Mouse (Mus musculus): ENCODE measurements at regions not wholly inside any gene's neighbourhood (a gene's known extent, or its start where the extent isn't known, plus 50 kb on each side); places are given as distances from the start of the nearest gene placed in this dataset.

GRCm38 (mm10) chr4:68179551-68179950 is 774.6 kb downstream of the Brinp1 start:
- peak in 1 of 2 experiments; percentile 11 for DNase-seq

- no peak for DNase-seq
Measured at GRCm38 (mm10) chr4:68156499-68156898, 797.7 kb downstream of the Brinp1 start.

GRCm38 (mm10) chr4:68148483-68149069 is 805.6 kb downstream of the Brinp1 start:
- DNase-seq, result no peak

DNA sequence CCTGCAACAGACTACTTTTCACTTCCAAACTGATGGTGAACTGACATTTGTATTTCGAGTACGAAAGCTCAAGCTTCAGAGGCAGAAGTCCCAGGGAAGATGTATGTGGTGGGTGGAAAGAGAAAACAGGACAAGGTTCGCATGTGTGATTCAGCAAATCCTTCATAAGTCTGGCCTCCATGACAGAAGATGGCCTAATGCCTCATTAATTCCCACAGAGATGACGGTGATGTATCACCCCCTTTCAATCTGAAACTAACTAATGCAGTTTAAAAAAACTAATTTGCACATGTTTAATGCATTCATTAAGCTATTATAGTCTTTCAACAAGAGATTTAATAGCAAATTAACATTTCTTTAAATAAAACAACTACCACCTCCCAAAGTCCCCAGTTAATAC is 826.1 kb downstream of the Brinp1 start:
- no peak for DNase-seq

DNA sequence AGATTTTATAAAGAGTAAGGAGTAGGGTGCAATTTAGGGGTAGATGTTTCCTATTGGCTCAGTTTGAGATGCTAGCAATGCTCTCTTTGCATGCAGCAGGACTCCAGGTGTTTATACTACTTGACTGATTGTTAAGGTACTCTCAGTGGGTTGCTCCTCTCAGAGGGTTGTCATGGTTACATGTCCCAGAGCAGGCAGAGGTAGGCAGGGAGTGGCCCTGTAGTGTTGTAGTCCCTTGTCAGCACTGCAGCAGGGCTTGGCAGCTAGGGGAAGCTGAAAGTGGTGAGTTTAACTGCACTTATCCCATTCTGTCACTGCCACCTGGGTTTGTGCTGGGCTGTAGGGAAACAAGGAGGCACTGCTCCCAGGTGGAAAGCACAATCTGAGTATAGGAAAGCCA is 839.7 kb downstream of the Brinp1 start:
- no peak for DNase-seq

GRCm38 (mm10) chr4:68085255-68085654 is 868.9 kb downstream of the Brinp1 start:
- DNase-seq, result no peak

DNA sequence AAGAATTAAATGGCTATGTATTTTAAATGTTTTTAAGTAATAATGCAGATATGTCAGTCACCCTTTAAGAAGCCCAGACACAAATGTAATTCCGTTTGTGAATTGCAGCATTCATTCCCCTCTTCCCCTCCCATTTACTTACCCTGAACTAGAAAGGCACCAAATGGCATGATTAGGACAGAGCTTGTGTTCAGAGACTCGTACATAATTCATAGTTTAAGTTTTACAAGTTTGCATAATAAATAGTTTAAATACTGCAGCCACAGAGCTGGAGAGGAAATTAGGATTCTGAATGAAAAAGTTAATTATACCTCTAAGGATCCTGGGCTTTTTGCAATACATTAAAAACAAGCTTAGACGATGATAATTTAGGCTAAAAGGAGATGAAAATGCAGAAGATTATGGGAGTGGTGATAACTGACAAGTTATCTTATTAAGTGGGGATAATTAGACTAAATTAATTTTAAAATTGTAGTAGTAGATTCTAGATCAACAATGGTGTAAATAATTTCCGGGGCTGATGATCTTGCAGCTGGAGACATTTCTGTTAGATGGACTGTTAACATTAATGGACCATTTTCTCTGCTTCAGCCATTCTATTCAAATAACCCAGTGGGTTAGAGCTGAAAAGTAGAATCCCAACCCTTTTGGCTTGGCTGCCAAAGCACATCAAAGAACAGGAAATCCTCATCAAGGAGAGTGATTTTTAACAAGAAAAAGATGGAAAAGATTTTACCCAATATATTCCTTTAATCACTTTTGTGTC is 897.2 kb downstream of the Brinp1 start:
- no peak for DNase-seq

GRCm38 (mm10) chr4:68022891-68023303 is 931.3 kb downstream of the Brinp1 start:
- DNase-seq, result peak; percentile 5 to 27

DNA sequence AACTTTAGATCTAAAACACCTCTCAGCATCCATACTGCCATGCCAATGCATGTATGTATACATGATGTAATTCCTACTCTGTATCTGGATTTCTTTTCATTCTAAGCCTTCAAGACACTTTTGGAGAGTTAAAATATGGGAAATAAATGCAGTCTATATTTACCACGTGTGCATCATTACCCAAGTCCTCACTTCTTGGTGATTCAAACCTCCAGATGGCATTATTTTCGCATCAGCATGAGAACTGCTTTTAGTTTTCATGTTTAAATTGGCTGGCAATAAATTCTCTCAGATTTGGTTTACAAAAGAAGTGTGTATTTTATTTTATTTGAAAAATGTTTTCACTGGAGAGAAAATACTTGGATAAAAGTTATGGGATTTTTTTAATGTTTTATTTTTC is 942.8 kb downstream of the Brinp1 start:
- DNase-seq, result no peak

DNA sequence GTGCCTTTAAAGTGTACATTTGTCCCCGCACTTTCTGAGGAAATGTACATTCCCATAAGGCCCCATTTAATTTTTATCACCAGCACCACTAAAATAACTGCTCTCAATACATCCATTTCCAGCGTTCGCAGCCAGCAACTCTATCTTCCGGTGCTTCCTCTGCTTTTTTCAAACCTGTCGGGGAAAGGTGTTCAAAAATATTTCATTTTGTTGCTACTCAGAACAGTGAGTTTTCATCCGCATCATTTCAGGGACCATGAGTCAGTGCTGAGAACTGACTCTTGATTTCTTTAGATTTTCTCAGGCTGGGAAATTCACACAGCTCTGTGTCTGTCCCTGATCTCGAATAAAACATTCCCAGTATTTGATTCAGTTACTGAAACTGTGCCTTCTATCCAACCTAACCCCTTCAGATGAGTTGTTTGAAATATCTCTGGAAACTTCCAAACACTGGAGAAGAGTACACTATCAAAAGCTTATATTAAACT is 959.4 kb downstream of the Brinp1 start:
- DNase-seq, result no peak

- no peak for DNase-seq
Measured at GRCm38 (mm10) chr4:67963456-67963855, 990.7 kb downstream of the Brinp1 start.

DNA sequence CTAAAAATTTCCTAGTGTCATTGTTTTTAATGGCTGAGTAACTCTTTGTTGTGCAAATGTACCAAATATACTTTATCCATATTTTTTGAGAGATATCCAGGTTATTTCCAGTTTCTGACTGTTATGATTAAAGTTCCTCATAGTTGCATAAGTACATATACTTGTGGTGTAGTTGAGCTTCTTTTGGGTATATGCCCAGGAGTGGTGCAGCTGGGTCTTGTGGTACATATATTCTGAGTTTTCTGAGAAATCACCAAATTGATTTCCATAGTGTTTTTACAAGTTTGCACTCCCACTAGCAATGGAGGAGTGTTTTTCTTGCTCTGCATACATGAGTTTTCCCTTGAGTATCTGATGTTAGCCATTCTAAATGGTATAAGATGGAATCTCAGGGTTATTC is 1006.2 kb downstream of the Brinp1 start:
- DNase-seq, result no peak

GRCm38 (mm10) chr4:67932481-67932880 is 1021.7 kb downstream of the Brinp1 start:
- DNase-seq, result no peak

GRCm38 (mm10) chr4:67899109-67899508 is 1055.1 kb downstream of the Brinp1 start:
- no peak for DNase-seq

DNA sequence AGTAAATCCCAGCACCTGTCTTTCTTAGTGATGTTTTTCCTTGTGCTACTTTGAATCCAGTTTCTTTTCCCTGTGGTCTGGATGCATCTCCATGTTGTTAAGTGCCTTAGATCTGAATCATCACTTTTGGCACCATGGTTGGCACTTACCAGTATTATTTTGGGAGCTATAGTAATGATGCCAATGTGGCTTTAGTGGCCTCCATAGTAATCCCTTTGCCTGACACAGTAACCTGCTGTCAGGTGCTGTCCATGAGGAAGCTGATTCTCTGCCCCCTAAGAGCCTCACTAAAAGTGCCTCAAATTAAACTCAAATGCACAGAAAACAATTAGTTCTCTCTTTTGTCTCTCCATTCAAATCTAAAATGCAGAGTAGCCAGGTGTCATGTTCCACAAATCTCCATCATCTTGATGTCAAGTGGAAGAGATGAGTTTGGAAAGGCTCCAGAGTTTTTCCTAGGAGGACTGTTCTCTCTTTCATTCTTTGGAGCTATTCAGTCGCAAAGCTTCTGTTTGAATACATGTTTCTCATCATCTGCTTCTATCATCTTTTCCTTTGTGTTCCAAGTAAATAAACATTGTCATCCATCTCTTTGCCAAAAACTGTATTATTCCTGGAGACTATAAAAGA is 1062.1 kb downstream of the Brinp1 start:
- DNase-seq, result no peak

GRCm38 (mm10) chr4:67887954-67888353 is 1060.6 kb downstream of the Tlr4 start:
- no peak for DNase-seq

GRCm38 (mm10) chr4:67885204-67885603 is 1057.8 kb downstream of the Tlr4 start:
- DNase-seq, result peak in 1 of 2 experiments; percentile 1

DNA sequence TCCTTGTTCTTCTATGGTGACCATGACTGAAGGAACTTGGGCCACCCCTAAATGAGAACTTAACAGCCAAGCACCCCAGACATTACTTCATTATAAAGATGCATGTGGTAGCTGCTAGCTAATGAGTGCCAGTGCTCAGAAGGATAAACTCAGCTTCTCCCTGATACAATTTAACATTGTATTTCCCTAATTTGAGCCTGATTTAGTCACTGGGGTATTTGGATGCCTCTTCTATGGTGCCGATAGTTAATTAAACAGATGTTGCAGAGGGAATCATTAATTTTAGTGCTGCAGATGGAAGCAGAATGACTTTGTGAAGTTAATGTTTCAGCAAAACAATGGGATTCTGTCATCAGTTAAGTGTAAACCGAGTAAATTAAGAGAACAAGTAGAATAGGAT is 1034.8 kb downstream of the Tlr4 start:
- no peak for DNase-seq

- no peak for DNase-seq
Measured at GRCm38 (mm10) chr4:67861801-67862200, 1034.4 kb downstream of the Tlr4 start.

GRCm38 (mm10) chr4:67853001-67853400 is 1025.6 kb downstream of the Tlr4 start:
- no peak for DNase-seq

- DNase-seq, result no peak
Measured at GRCm38 (mm10) chr4:67833397-67833796, 1006.0 kb downstream of the Tlr4 start.

- DNase-seq, result peak in 1 of 2 experiments; percentile 0
Measured at GRCm38 (mm10) chr4:67825484-67825883, 998.1 kb downstream of the Tlr4 start.

DNA sequence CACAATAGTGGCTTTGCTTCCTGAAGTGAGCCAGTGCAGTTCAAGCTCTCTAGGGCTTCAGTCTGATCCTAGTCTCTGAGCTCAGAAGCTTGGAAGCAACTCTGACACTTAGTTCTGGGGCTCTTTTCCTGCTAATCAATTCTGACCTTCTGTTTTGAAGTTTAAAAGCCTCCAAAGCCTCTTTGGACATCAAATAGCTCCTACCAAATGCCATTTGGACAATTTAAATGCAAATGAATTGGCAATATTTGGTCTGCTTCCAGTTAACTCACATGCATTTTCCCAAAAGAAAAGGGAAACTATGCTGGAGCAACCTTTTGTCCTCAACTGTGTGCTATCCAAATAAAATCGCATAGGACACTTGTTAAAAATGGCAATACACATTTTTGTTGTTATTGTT is 968.7 kb downstream of the Tlr4 start:
- no peak for DNase-seq
